Mouse (Mus musculus) liver, adult 2 months (tissue): ENCODE data around the gene Snrpa1. TPM values are rescaled to one million over a fixed set of nuclear protein-coding genes. Genes with fewer than 3 reads are reported as not detected.

ENCODE experiments used
- DNase-seq: peaks from one replicate; pipeline ENCODE4 v3.0.0-alpha.2; 2011; ENCODE audit warnings: low read depth, low spot score; ENCODE audit errors: extremely low read depth
- H3K27ac ChIP-seq: fragments of 200-500 bp; replicated peaks from 2 replicates; pipeline ENCODE4 v1.5.1; 2012; ENCODE audit warnings: low read depth, mild to moderate bottlenecking, control low read depth, inconsistent platforms, low read length; ENCODE audit not compliant: insufficient read depth
- H3K27me3 ChIP-seq: fragments of 200-500 bp; 2 replicates; pipeline ENCODE4 v1.6.1; 2012; ENCODE audit warnings: mild to moderate bottlenecking, moderate library complexity, low read length, inconsistent platforms; ENCODE audit not compliant: control insufficient read depth, insufficient read depth
- H3K36me3 ChIP-seq: fragments of 200-500 bp; 2 replicates; pipeline ENCODE4 v1.6.1; 2012; ENCODE audit warnings: low read length, inconsistent platforms; ENCODE audit not compliant: control insufficient read depth, insufficient read depth
- H3K4me1 ChIP-seq: fragments of 200-500 bp; 2 replicates; pipeline ENCODE4 v1.6.1; 2011; ENCODE audit warnings: low read length; ENCODE audit not compliant: control insufficient read depth, insufficient read depth
- H3K4me3 ChIP-seq: fragments of 200-500 bp; 2 replicates; pipeline ENCODE4 v1.5.1; 2011; ENCODE audit warnings: low read depth, mild to moderate bottlenecking, control low read depth, low read length, moderate library complexity; ENCODE audit not compliant: insufficient read depth
- H3K79me2 ChIP-seq: fragments of 200-500 bp; 2 replicates; pipeline ENCODE4 v1.6.1; 2012; ENCODE audit warnings: inconsistent platforms, mild to moderate bottlenecking, low read length, moderate library complexity; ENCODE audit not compliant: control insufficient read depth, insufficient read depth
- H3K9ac ChIP-seq: fragments of 200-500 bp; 2 replicates; pipeline ENCODE4 v1.6.1; 2012; ENCODE audit warnings: low read depth, mild to moderate bottlenecking, control low read depth, inconsistent platforms, low read length
- CTCF ChIP-seq: fragments of 200-500 bp; IDR thresholded peaks from 2 replicates; pipeline ENCODE4 v1.5.1; 2011; ENCODE audit warnings: low read depth, low read length, control low read depth
- POLR2A ChIP-seq: fragments of 200-500 bp; IDR thresholded peaks from 2 replicates; pipeline ENCODE4 v1.6.1; 2011; ENCODE audit warnings: low read length, control low read depth; ENCODE audit not compliant: insufficient read depth; ENCODE audit errors: extremely low read depth
- WGBS: fragments of 180-500 bp; shearing (Covaris S2); methylation state at CpG from one replicate; pipeline ENCODE4 v1.1.7; 2018; 5-methylcytosine and 5-hydroxymethylcytosine counted together
- polyA plus RNA-seq: library from polyadenylated mRNA; depleted of rRNA; stranded (reverse); fragments of >200 nt; gene quantifications from 2 replicates; pipeline ENCODE4 v1.2.3, GENCODE M21; 2012
- total RNA-seq: library from RNA; depleted of rRNA; stranded (reverse); fragments of >200 nt; gene quantifications from 2 replicates; pipeline ENCODE4 v1.2.3, GENCODE M21; 2014

Gene Snrpa1
- total and polyA plus RNA-seq, 2 experiments: 9.8 to 18.9 TPM

- Histone ChIP-seq H3K36me3 (no peaks in the 10 kb centered on the region), H3K4me3 (no peak overlapping the region), H3K4me1 (no peaks in the 10 kb centered on the region), H3K27me3 (no peaks in the 10 kb centered on the region), H3K9ac (no peak overlapping the region), H3K27ac (no peak overlapping the region), H3K79me2 (no peaks in the 10 kb centered on the region)
- WGBS: 83% methylated on average over 7 of the region's 7 CpGs
- no peak for DNase-seq
- no peak for TF ChIP-seq CTCF
- TF ChIP-seq POLR2A: no peak
Observed at GRCm38 (mm10) chr7:66098803-66099202, 40.0 kb downstream of the Snrpa1 start.

GRCm38 (mm10) chr7:66101866-66102265, 43.1 kb downstream of the Snrpa1 start:
- DNase-seq: no peak
- WGBS: 6% methylated on average over 4 of the region's 4 CpGs

GRCm38 (mm10) chr7:66104531-66104930, 45.7 kb downstream of the Snrpa1 start:
- 90% methylated on average over 5 of the region's 5 CpGs for WGBS
- no peaks in the 10 kb centered on the region for H3K27me3 ChIP-seq
- TF ChIP-seq POLR2A (no peak), CTCF (no peak)
- no peak for DNase-seq
- H3K79me2 ChIP-seq: no peaks in the 10 kb centered on the region
- H3K4me1 ChIP-seq: peaks cover 2% of the 10 kb centered on the region; the same call in 1 of the 2 replicates
- no peak overlapping the region for H3K9ac ChIP-seq
- no peak overlapping the region for H3K27ac ChIP-seq
- H3K4me3 ChIP-seq: no peak overlapping the region
- no peaks in the 10 kb centered on the region for H3K36me3 ChIP-seq

More at GRCm38 (mm10) chr7:66101866-66102265, 43.1 kb downstream of the Snrpa1 start:
- Histone ChIP-seq H3K36me3 (no peaks in the 10 kb centered on the region), H3K27ac (no peak overlapping the region), H3K9ac (no peak overlapping the region), H3K79me2 (no peaks in the 10 kb centered on the region), H3K4me3 (no peak overlapping the region), H3K27me3 (no peaks in the 10 kb centered on the region), H3K4me1 (peaks cover 2% of the 10 kb centered on the region; the same call in 1 of the 2 replicates)
- TF ChIP-seq POLR2A (no peak), CTCF (peak; percentile 28)

- Histone ChIP-seq H3K4me3 (no peak overlapping the region), H3K36me3 (no peaks in the 10 kb centered on the region), H3K27me3 (0 out of 2 replicates have a peak, but pooled peaks cover 4% of the 10 kb centered on the region), H3K9ac (no peak overlapping the region), H3K4me1 (peaks cover 5% of the 10 kb centered on the region), H3K27ac (no peak overlapping the region), H3K79me2 (peaks cover 5% of the 10 kb centered on the region; the same call in 1 of the 2 replicates)
- 53% methylated on average over 4 of the region's 4 CpGs for WGBS
- no peak for TF ChIP-seq POLR2A
- no peak for TF ChIP-seq CTCF
- no peak for DNase-seq
Observed at GRCm38 (mm10) chr7:66105771-66106170, 47.0 kb downstream of the Snrpa1 start.

- Histone ChIP-seq H3K27ac (no peak overlapping the region), H3K4me3 (no peak overlapping the region), H3K9ac (no peak overlapping the region), H3K4me1 (peaks cover 5% of the 10 kb centered on the region), H3K36me3 (no peaks in the 10 kb centered on the region), H3K79me2 (peaks cover 5% of the 10 kb centered on the region; the same call in 1 of the 2 replicates), H3K27me3 (0 out of 2 replicates have a peak, but pooled peaks cover 4% of the 10 kb centered on the region)
- peak; percentile 34 for DNase-seq
- 32% methylated on average over 7 of the region's 7 CpGs for WGBS
- no peak for TF ChIP-seq CTCF
- no peak for TF ChIP-seq POLR2A
Observed at GRCm38 (mm10) chr7:66106581-66107056, 47.8 kb downstream of the Snrpa1 start.

- 74% methylated on average over 11 of the region's 11 CpGs for WGBS
- Histone ChIP-seq H3K4me1 (peaks cover 5% of the 10 kb centered on the region), H3K27ac (no peak overlapping the region), H3K36me3 (no peaks in the 10 kb centered on the region), H3K79me2 (peaks cover 5% of the 10 kb centered on the region; the same call in 1 of the 2 replicates), H3K27me3 (0 out of 2 replicates have a peak, but pooled peaks cover 4% of the 10 kb centered on the region), H3K9ac (no peak overlapping the region), H3K4me3 (no peak overlapping the region)
- TF ChIP-seq POLR2A (no peak), CTCF (no peak)
- DNase-seq: no peak
Observed at GRCm38 (mm10) chr7:66107206-66107605, 48.4 kb downstream of the Snrpa1 start.
